Mouse (Mus musculus): Measurements from ENCODE around the gene Jak1.

GRCm38 (mm10) chr4:101164673-101165072, 100.4 kb downstream of the Jak1 start:
- no peak for TF ChIP-seq CTCF (IDR thresholded peaks at IDR 0.05; ENCODE audit: low read depth, low read length)
- TF ChIP-seq POLR2A (IDR thresholded peaks at IDR 0.05; ENCODE audit: borderline replicate concordance, low read depth, low read length) = no peak

All from bone marrow macrophage, adult 2 months (primary cell).